Mouse (Mus musculus): ENCODE measurements around the gene Fam169b. TPM values are rescaled to one million over a fixed set of nuclear protein-coding genes. Genes with fewer than 3 reads are reported as not detected.

Gene Fam169b
- polyA plus RNA-seq, 1 experiment from 2014 or later = 0.16 TPM

Other genes starting within 250 kb of the Fam169b start
- not detected in 2 replicates for gene Pgpep1l, start 9.6 kb upstream of the Fam169b start, polyA plus RNA-seq (2015; fragmentation: Nextera tagmentation; extraction: Ambion mirVana)

Data from midbrain, embryonic 16.5 days (tissue).